Mouse (Mus musculus) megakaryocyte progenitor cell, adult 5-6 weeks (primary cell): ENCODE results near the gene Gm20873. TPM values are rescaled to one million over a fixed set of nuclear protein-coding genes. Genes with fewer than 3 reads are reported as not detected.
"Not testable (repeated sequence)": the region's sequence is repeated elsewhere in the genome, so short reads cannot be mapped to it uniquely, and the experiment has no call there.

Experiments used
- ATAC-seq: replicated peaks from 2 replicates; pipeline ENCODE4 v1.8.0; 2016; ENCODE audit warnings: mild to moderate bottlenecking, moderate TSS enrichment, inconsistent platforms; ENCODE audit not compliant: poor library complexity
- total RNA-seq, 2 experiments: library from RNA; stranded (forward) in 1 of 2; stranded (reverse) in 1 of 2; fragments of 157-497, 149-512 nt in 1 of 2; fragments of 200-1000 nt in 1 of 2; gene quantifications; 2 replicates each; pipeline versions ENCODE4 v1.2.3 to v1.2.4; 2015 to 2017

The Gm20873 gene
- total RNA-seq (2015): not detected in 2 replicates
- not detected in 2 replicates for total RNA-seq (2017)

- not testable (repeated sequence) for ATAC-seq
These were observed at the start of gene Gm20873 for GRCm38 (mm10) chrY:6266798-6267197. Gene Gm20873, plus strand, starts transcription at chrY:6267098.

DNA sequence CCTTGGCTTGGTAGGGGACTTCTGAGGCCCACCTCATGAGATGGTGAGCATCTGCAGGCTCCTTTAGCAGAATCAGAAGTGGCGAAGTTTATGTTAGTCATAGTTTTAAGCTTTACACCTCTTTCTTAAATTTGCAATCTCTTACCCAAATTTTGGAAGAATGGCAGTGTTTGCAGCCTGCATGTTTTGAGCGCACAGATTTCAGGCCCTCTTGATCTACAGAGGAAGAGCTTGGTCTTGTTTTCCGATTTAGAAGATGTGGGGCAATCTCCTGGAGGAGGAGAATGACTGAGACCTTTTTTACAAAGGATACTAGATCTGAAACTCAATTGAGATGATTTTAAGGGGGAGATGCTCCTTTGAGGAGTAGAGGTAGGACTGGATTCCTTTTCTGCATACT, 29.0 kb upstream of the Gm20873 start, which contains the start of gene Gm21746:
Gm21746 (minus strand) TSS at position 101 of the 400 bp plus-strand sequence.
- not testable (repeated sequence) for ATAC-seq

Other genes with a start within 250 kb of the Gm20873 start
- not detected in 2 replicates for gene Gm21746, start 29.1 kb upstream of the Gm20873 start, total RNA-seq (2015)
- gene Gm21746, start 29.1 kb upstream of the Gm20873 start, total RNA-seq (2017): not detected in 2 replicates